30 mouse cellular contexts compared by ENCODE assay signal in the genomic region with DNA sequence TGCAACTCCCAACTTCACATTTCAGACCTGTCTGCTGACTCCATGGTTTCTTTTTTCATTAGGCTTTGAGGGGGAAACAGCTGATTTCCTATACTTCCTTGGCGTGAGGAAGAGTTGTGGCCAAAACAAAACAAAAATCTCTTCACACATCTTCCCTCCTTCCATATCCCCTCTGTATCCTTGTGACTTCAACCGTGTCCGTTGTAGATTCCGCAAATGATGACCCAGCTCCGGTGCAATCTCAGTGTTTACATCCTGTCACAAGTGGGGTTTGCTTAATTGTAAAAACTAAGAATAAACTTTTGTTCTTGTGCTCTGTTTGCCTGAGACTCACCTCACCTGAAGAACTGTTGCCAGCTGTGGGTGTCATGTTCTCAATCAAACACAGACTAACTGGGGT. TPM values are rescaled to one million over a fixed set of nuclear protein-coding genes. Genes with fewer than 3 reads are reported as not detected.
A peak's percentile ranks its signal among the peaks of the same experiment; 100 is the strongest.
DNase-seq lines count a peak whose midpoint lies in the region; ATAC-seq and TF ChIP-seq lines count a peak whose summit lies in the region.
"Had no signal": no experiment of that assay in that cellular context is flagged by ENCODE, and none has a peak within 500 bp of the region (broad histone marks: within the 10 kb centered on the region; RNA-seq: fewer than 3 reads in every experiment).

No protein-coding gene starts in this region.

- no peak for TF ChIP-seq CTCF in bone marrow macrophage, adult 2 months (IDR thresholded peaks at IDR 0.05; ENCODE audit: low read depth, low read length)

- H3K4me1 ChIP-seq in heart, embryonic 12.5 days (replicated peaks) = peaks cover 14% of the 10 kb centered on the region
- peaks cover 12% of the 10 kb centered on the region for H3K4me1 ChIP-seq in liver, embryonic 16.5 days (ENCODE audit: control insufficient read depth, low read depth, low read length)
- H3K4me1 ChIP-seq in bone marrow macrophage, adult 2 months (ENCODE audit: control insufficient read depth, insufficient read depth, low read length) = peaks cover 33% of the 10 kb centered on the region

- WGBS in heart, embryonic 12.5 days = 58% methylated on average over 5 of the region's 5 CpGs
- 34% methylated on average over 5 of the region's 5 CpGs for WGBS in liver, embryonic 16.5 days (ENCODE audit: insufficient replicate concordance)
- WGBS in macrophage (ENCODE audit: missing documents) = 31% methylated on average over 5 of the region's 5 CpGs

- H3K36me3 ChIP-seq in heart, embryonic 12.5 days = no peaks in the 10 kb centered on the region
- H3K36me3 ChIP-seq in liver, embryonic 16.5 days (ENCODE audit: control insufficient read depth, insufficient read depth) = no peaks in the 10 kb centered on the region
- no peaks in the 10 kb centered on the region for H3K36me3 ChIP-seq in macrophage (ENCODE audit: inconsistent target)
- H3K36me3 ChIP-seq: embryonic facial prominence, embryonic 12.5 days; forebrain, embryonic 10.5 days; forebrain, embryonic 12.5 days had no signal

- no peak overlapping the region for H3K9ac ChIP-seq in heart, embryonic 12.5 days
- no peak overlapping the region for H3K9ac ChIP-seq in liver, embryonic 16.5 days (ENCODE audit: low read depth, low read length)
- H3K9ac ChIP-seq: embryonic facial prominence, embryonic 12.5 days; forebrain, embryonic 12.5 days had no signal

- H3K27me3 ChIP-seq in heart, embryonic 12.5 days (replicated peaks) = peaks cover 65% of the 10 kb centered on the region
- peaks cover 36% of the 10 kb centered on the region for H3K27me3 ChIP-seq in liver, embryonic 16.5 days (ENCODE audit: control insufficient read depth, insufficient read depth, low read depth, low read length)

- no peak overlapping the region for H3K4me2 ChIP-seq in heart, embryonic 12.5 days
- H3K4me2 ChIP-seq in liver, embryonic 16.5 days (ENCODE audit: low read depth, low read length) = no peak overlapping the region
- H3K4me2 ChIP-seq: embryonic facial prominence, embryonic 12.5 days; forebrain, embryonic 12.5 days had no signal

- H3K9me3 ChIP-seq in heart, embryonic 12.5 days (replicated peaks) = no peaks in the 10 kb centered on the region
- no peaks in the 10 kb centered on the region for H3K9me3 ChIP-seq in liver, embryonic 16.5 days (replicated peaks; ENCODE audit: control insufficient read depth, low read length)
- H3K9me3 ChIP-seq: embryonic facial prominence, embryonic 12.5 days; forebrain, embryonic 10.5 days; forebrain, embryonic 12.5 days had no signal

- DNase-seq in heart, adult 11 months = peak; percentile 87
- no peak for DNase-seq in liver
- DNase-seq in adipocyte (ENCODE audit: low spot score) = no peak
- DNase-seq: adrenal gland, adult 8-10 months; adrenal gland, postnatal 14 days; adrenal gland, postnatal 36 days; cerebellum, adult 11 months; cerebellum, adult 18-20 months; cerebellum, adult 8-10 months; cerebellum, adult 9-11 months; cerebellum, postnatal 14 days; cerebellum, postnatal 36 days; embryo, embryonic 11 days had no signal

- no peak overlapping the region for H3K27ac ChIP-seq in heart, embryonic 12.5 days (ENCODE audit: poor library complexity, severe bottlenecking)
- H3K27ac ChIP-seq in liver, embryonic 16.5 days (ENCODE audit: low read length) = no peak overlapping the region
- peak overlapping the region; percentile 54 for H3K27ac ChIP-seq in bone marrow macrophage, adult 2 months (ENCODE audit: insufficient read depth, low read depth, low read length)
- H3K27ac ChIP-seq in macrophage = peak overlapping the region; percentile 66
- H3K27ac ChIP-seq: embryonic facial prominence, embryonic 12.5 days; forebrain, embryonic 10.5 days; forebrain, embryonic 12.5 days had no signal

- H3K79me2 ChIP-seq in macrophage (ENCODE audit: inconsistent target) = no peaks in the 10 kb centered on the region

- no peak for TF ChIP-seq POLR2A in bone marrow macrophage, adult 2 months (IDR thresholded peaks at IDR 0.05; ENCODE audit: borderline replicate concordance, low read depth, low read length)

- no peak overlapping the region for H3K4me3 ChIP-seq in heart, embryonic 12.5 days
- H3K4me3 ChIP-seq in liver, embryonic 16.5 days (ENCODE audit: low read depth, low read length) = no peak overlapping the region
- H3K4me3 ChIP-seq in bone marrow macrophage, adult 2 months (ENCODE audit: insufficient read depth, low read length) = no peak overlapping the region
- no peak overlapping the region for H3K4me3 ChIP-seq in macrophage (ENCODE audit: inconsistent target)
- H3K4me3 ChIP-seq: embryonic facial prominence, embryonic 12.5 days; erythroblast, embryonic 14.5 days; forebrain, embryonic 10.5 days; forebrain, embryonic 12.5 days had no signal

- no peak for ATAC-seq in heart, embryonic 12.5 days (ENCODE audit: insufficient number of reproducible peaks, low FRiP score)
- ATAC-seq in liver, embryonic 16.5 days (ENCODE audit: low read depth) = peak; percentile 46
- ATAC-seq: forebrain, embryonic 14.5 days; forebrain, embryonic 16.5 days had no signal

RNA-seq across cellular contexts. Expression of gene Fcrlb, which starts 9.3 kb away (rescaled TPM):
- polyA plus RNA-seq in heart, embryonic 12.5 days (2016; fragmentation: Nextera tagmentation; extraction: Ambion mirVana) = not detected in 2 replicates
- 0.06 and 0.07 TPM in 2 replicates for polyA plus RNA-seq in liver, embryonic 16.5 days (2015; fragmentation: Nextera tagmentation; extraction: Ambion mirVana)
- 0.63 TPM in 1 of 2 replicates, not detected in the other for polyA plus RNA-seq in bone marrow macrophage, adult 2 months (2012; ENCODE audit: insufficient read depth, insufficient read length, missing spikeins)
- 1 to 10 TPM in 2 of 26 experiments, under 1 TPM in 1, not detected in 23; 0.49 to 6.0 (median 1.0) TPM for total RNA-seq in macrophage (2018; cell fraction: chromatin; rRNA removed)
- under 1 TPM in 19 of 26 experiments, not detected in 7; 0.11 to 0.67 (median 0.24) TPM for total RNA-seq in macrophage (2018; cell fraction: cytosol; rRNA removed)
- total RNA-seq in macrophage (2018; cell fraction: nucleus; rRNA removed) = 1 to 10 TPM in 5 of 26 experiments, under 1 TPM in 7, not detected in 14; 0.43 to 5.2 (median 0.76) TPM
- polyA plus RNA-seq in macrophage (2018) = 0.47 to 0.68 TPM in 2 of 3 replicates, not detected in the other
- total RNA-seq: adrenal gland, adult 18-20 months; adrenal gland, adult 8-10 months; adrenal gland, postnatal 14 days; adrenal gland, postnatal 36 days; common myeloid progenitor, adult 5-6 weeks; ES-E14; MEL had no signal
- polyA plus RNA-seq: C2C12; embryonic facial prominence, embryonic 12.5 days; embryonic facial prominence, embryonic 14.5 days; erythroblast, embryonic 14.5 days; forebrain, embryonic 10.5 days; forebrain, embryonic 12.5 days; forebrain, embryonic 14.5 days had no signal

RNA-seq across cellular contexts. Expression of gene Dusp12, which starts 18.1 kb away (rescaled TPM):
- 28.4 and 28.8 TPM in 2 replicates for polyA plus RNA-seq in heart, embryonic 12.5 days (2016; fragmentation: Nextera tagmentation; extraction: Ambion mirVana)
- polyA plus RNA-seq in liver, embryonic 16.5 days (2015; fragmentation: Nextera tagmentation; extraction: Ambion mirVana) = 20.5 and 21.4 TPM in 2 replicates
- polyA plus RNA-seq in bone marrow macrophage, adult 2 months (2012; ENCODE audit: insufficient read depth, insufficient read length, missing spikeins) = 11.2 and 16.8 TPM in 2 replicates
- total RNA-seq in macrophage (2018; cell fraction: chromatin; rRNA removed) = 10 to 100 TPM in 17 of 26 experiments, 1 to 10 TPM in 9; 3.0 to 37.0 (median 17.2) TPM
- total RNA-seq in macrophage (2018; cell fraction: cytosol; rRNA removed) = 10 to 100 TPM in 17 of 26 experiments, 1 to 10 TPM in 9; 6.9 to 18.6 (median 12.3) TPM
- total RNA-seq in macrophage (2018; cell fraction: nucleus; rRNA removed) = 10 to 100 TPM in 12 of 26 experiments, 1 to 10 TPM in 14; 3.2 to 29.1 (median 9.8) TPM
- polyA plus RNA-seq in macrophage (2018) = 9.6 to 14.7 TPM (median 12.1 TPM) in 3 replicates

RNA-seq across cellular contexts. Expression of gene Gm26620, which starts 18.6 kb away (rescaled TPM):
- 0.43 and 0.62 TPM in 2 replicates for polyA plus RNA-seq in heart, embryonic 12.5 days (2016; fragmentation: Nextera tagmentation; extraction: Ambion mirVana)
- 0.42 and 0.44 TPM in 2 replicates for polyA plus RNA-seq in liver, embryonic 16.5 days (2015; fragmentation: Nextera tagmentation; extraction: Ambion mirVana)
- polyA plus RNA-seq in bone marrow macrophage, adult 2 months (2012; ENCODE audit: insufficient read depth, insufficient read length, missing spikeins) = not detected in 2 replicates
- 1 to 10 TPM in 9 of 26 experiments, not detected in 17; 1.3 to 2.3 (median 1.5) TPM for total RNA-seq in macrophage (2018; cell fraction: chromatin; rRNA removed)
- 1 to 10 TPM in 2 of 26 experiments, under 1 TPM in 24; 0.21 to 1.2 (median 0.51) TPM for total RNA-seq in macrophage (2018; cell fraction: cytosol; rRNA removed)
- total RNA-seq in macrophage (2018; cell fraction: nucleus; rRNA removed) = 1 to 10 TPM in 7 of 26 experiments, under 1 TPM in 7, not detected in 12; 0.59 to 2.0 (median 1.1) TPM
- polyA plus RNA-seq in macrophage (2018) = 0.43 to 0.62 TPM (median 0.55 TPM) in 3 replicates
- total RNA-seq: common myeloid progenitor, adult 5-6 weeks had no signal
- polyA plus RNA-seq: embryonic facial prominence, embryonic 12.5 days; forebrain, embryonic 12.5 days had no signal

RNA-seq across cellular contexts. Expression of gene Fcrla, which starts 23.9 kb away (rescaled TPM):
- polyA plus RNA-seq in heart, embryonic 12.5 days (2016; fragmentation: Nextera tagmentation; extraction: Ambion mirVana) = 0.26 TPM in 1 of 2 replicates, not detected in the other
- polyA plus RNA-seq in liver, embryonic 16.5 days (2015; fragmentation: Nextera tagmentation; extraction: Ambion mirVana) = 0.67 and 1.3 TPM in 2 replicates
- 0.84 TPM in 1 of 2 replicates, not detected in the other for polyA plus RNA-seq in bone marrow macrophage, adult 2 months (2012; ENCODE audit: insufficient read depth, insufficient read length, missing spikeins)
- total RNA-seq in macrophage (2018; cell fraction: chromatin; rRNA removed) = 1 to 10 TPM in 5 of 26 experiments, under 1 TPM in 4, not detected in 17; 0.58 to 2.7 (median 1.1) TPM
- total RNA-seq in macrophage (2018; cell fraction: cytosol; rRNA removed) = 1 to 10 TPM in 2 of 26 experiments, under 1 TPM in 17, not detected in 7; 0.11 to 1.1 (median 0.52) TPM
- total RNA-seq in macrophage (2018; cell fraction: nucleus; rRNA removed) = 1 to 10 TPM in 6 of 26 experiments, under 1 TPM in 7, not detected in 13; 0.46 to 4.4 (median 1.00) TPM
- 0.26 to 0.79 TPM (median 0.56 TPM) in 3 replicates for polyA plus RNA-seq in macrophage (2018)
- total RNA-seq: common myeloid progenitor, adult 5-6 weeks; ES-E14 had no signal
- polyA plus RNA-seq: brain, embryonic 14.5 days; C2C12; embryonic facial prominence, embryonic 12.5 days; embryonic facial prominence, embryonic 14.5 days; erythroblast, embryonic 14.5 days; forebrain, embryonic 10.5 days; forebrain, embryonic 12.5 days; forebrain, embryonic 14.5 days; forebrain, embryonic 16.5 days had no signal

RNA-seq across cellular contexts. Expression of gene Atf6, which starts 35.9 kb away (rescaled TPM):
- polyA plus RNA-seq in heart, embryonic 12.5 days (2016; fragmentation: Nextera tagmentation; extraction: Ambion mirVana) = 15.0 and 16.7 TPM in 2 replicates
- 6.4 and 6.9 TPM in 2 replicates for polyA plus RNA-seq in liver, embryonic 16.5 days (2015; fragmentation: Nextera tagmentation; extraction: Ambion mirVana)
- 36.4 and 43.1 TPM in 2 replicates for polyA plus RNA-seq in bone marrow macrophage, adult 2 months (2012; ENCODE audit: insufficient read depth, insufficient read length, missing spikeins)
- 100 to 1,000 TPM in 7 of 26 experiments, 10 to 100 TPM in 19; 32.2 to 113 (median 88.3) TPM for total RNA-seq in macrophage (2018; cell fraction: chromatin; rRNA removed)
- 10 to 100 TPM; 39.2 to 72.1 (median 54.7) TPM for total RNA-seq in macrophage (2018; cell fraction: cytosol; rRNA removed)
- total RNA-seq in macrophage (2018; cell fraction: nucleus; rRNA removed) = 100 to 1,000 TPM in 6 of 26 experiments, 10 to 100 TPM in 20; 48.1 to 130 (median 83.2) TPM
- 41.4 to 56.5 TPM (median 54.4 TPM) in 3 replicates for polyA plus RNA-seq in macrophage (2018)

Comparison
In these comparisons a context has a peak if more than half of its experiments do, and no peak if none do; other contexts are left out.
1. H3K27ac ChIP-seq: peak in bone marrow macrophage, adult 2 months (single experiment) and macrophage (single experiment); none in heart, embryonic 12.5 days (single experiment) and liver, embryonic 16.5 days (single experiment).